Comparison of ENCODE assay signal across 11 mouse cellular contexts in genomic region chr7:43994821-43995220, GRCm38 (mm10). TPM values are rescaled to one million over a fixed set of nuclear protein-coding genes. Genes with fewer than 3 reads are reported as not detected.
"Had no signal": no experiment of that assay in that cellular context is flagged by ENCODE, and none has a peak within 500 bp of the region (broad histone marks: within the 10 kb centered on the region; RNA-seq: fewer than 3 reads in every experiment).

No protein-coding gene starts in this region.

RNA-seq across cellular contexts. Expression of gene Klk1b11, which starts 0.9 kb away (rescaled TPM):
- total RNA-seq: neutrophil, adult 5-6 weeks had no signal
- polyA plus RNA-seq: neural tube, embryonic 14.5 days; neural tube, embryonic 15.5 days; small intestine, adult 2 months; stomach, embryonic 14.5 days; stomach, embryonic 16.5 days; stomach, postnatal 0 days; testis, adult 2 months; urinary bladder, adult 2 months had no signal

RNA-seq across cellular contexts. Expression of gene Klk1b26, which starts 17.1 kb away (rescaled TPM):
- total RNA-seq: neutrophil, adult 5-6 weeks had no signal
- polyA plus RNA-seq: neural tube, embryonic 14.5 days; neural tube, embryonic 15.5 days; small intestine, adult 2 months; spleen, adult 2 months; stomach, embryonic 14.5 days; stomach, embryonic 15.5 days; stomach, postnatal 0 days; urinary bladder, adult 2 months had no signal

RNA-seq across cellular contexts. Expression of gene Klk1b9, which starts 19.0 kb away (rescaled TPM):
- total RNA-seq: neutrophil, adult 5-6 weeks had no signal
- polyA plus RNA-seq: neural tube, embryonic 14.5 days; neural tube, embryonic 15.5 days; small intestine, adult 2 months; stomach, embryonic 14.5 days; stomach, embryonic 15.5 days; stomach, embryonic 16.5 days; stomach, postnatal 0 days; urinary bladder, adult 2 months had no signal

RNA-seq across cellular contexts. Expression of gene Klk1b1, which starts 28.3 kb away (rescaled TPM):
- total RNA-seq: neutrophil, adult 5-6 weeks had no signal
- polyA plus RNA-seq: neural tube, embryonic 14.5 days; neural tube, embryonic 15.5 days; small intestine, adult 2 months; spleen, adult 2 months; stomach, embryonic 14.5 days; stomach, embryonic 15.5 days; stomach, embryonic 16.5 days; stomach, postnatal 0 days; urinary bladder, adult 2 months had no signal

RNA-seq across cellular contexts. Expression of gene Klk1b8, which starts 44.4 kb away (rescaled TPM):
- total RNA-seq: neutrophil, adult 5-6 weeks had no signal
- polyA plus RNA-seq: neural tube, embryonic 14.5 days; neural tube, embryonic 15.5 days; small intestine, adult 2 months; stomach, embryonic 14.5 days; stomach, postnatal 0 days; urinary bladder, adult 2 months had no signal
